Mouse (Mus musculus) lung, postnatal 4 days (tissue): Measurements from ENCODE around the gene Mpped2.
A peak's percentile ranks its signal among the peaks of the same experiment; 100 is the strongest.

Experiments used
- DNase-seq, 2 experiments: peaks; one replicate each; pipeline ENCODE4 v3.0.0; 2021

Mpped2 gene

DNA sequence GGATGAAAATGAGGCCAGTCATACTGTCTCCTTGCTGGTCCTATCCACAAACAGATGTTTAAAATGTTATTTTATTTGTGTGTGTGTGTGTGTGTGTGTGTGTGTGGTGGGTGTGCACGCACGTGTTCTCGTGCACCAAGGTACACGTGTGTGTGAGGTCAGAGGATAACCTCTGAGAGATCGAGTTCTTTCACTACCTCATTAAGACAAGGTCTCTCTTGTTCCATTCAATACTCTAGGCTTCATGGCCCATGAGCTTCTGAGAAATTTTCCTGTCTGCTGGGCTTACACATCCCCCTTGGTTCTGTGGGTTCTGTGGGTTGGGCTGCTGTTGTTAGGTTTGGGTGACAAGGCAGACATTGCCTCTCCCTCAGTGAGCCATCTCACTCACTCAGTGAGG is 12.6 kb downstream of the Mpped2 start:
- DNase-seq, result no peak

DNA sequence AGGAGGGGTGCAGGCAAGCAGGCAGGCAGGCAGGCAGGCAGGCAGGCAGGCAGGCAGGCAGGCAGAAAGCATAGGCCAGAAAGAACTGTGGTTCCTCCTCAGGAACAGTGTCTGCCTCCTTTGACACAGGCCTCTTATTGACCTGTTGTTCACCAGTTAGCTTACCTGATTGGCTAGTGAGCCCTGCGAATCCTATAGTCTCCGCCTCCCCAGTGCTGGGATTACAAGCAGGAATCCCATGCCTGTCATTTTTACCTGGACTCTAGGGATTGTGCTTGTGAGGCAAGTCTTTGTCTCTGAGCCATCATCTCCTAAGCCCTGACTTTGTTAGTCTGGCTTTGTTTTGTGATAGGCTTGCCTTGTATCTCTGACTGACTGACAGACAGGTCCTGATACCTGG is 14.1 kb downstream of the Mpped2 start:
- DNase-seq, result no peak

DNA sequence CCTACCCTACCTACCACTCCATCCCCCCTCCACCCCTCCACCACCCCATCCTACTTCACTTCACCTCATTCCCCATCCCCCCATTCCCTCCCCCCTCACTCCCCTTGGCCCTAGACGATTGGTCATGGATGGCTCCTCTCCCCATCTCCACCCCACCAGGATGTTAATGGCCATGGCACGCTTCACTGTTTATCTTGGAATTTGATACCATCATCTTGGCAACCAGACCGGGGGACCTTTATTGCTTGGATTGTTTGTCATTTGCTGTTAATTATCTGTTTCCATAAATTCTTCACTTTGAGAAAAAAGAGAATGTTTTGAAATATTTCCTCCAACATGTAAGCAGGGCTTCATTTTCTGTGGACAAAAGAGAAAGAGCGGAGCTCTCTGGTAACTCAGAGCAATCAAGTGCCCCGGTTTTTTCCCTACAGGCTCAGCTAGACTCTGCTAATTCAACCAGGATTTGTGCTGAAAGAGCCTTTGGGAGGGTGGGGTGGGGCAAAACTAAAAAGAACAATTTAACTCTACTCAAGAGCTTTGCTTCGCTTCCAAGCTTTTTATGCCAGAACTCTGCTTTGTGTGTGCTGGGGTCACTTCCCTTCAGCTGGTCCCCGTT is 17.9 kb downstream of the Mpped2 start:
- no peak for DNase-seq

GRCm38 (mm10) chr2:106711506-106711905 is 18.4 kb downstream of the Mpped2 start:
- DNase-seq, result no peak

- no peak for DNase-seq
These were observed 20.1 kb downstream of the Mpped2 start for GRCm38 (mm10) chr2:106713151-106713550.

- no peak for DNase-seq
These were observed 22.8 kb downstream of the Mpped2 start for GRCm38 (mm10) chr2:106715674-106716364.

- no peak for DNase-seq
These were observed 23.3 kb downstream of the Mpped2 start for GRCm38 (mm10) chr2:106716365-106716717.

GRCm38 (mm10) chr2:106718888-106719287 is 25.8 kb downstream of the Mpped2 start:
- DNase-seq, result no peak

GRCm38 (mm10) chr2:106719434-106719833 is 26.4 kb downstream of the Mpped2 start:
- DNase-seq, result peak; percentile 19 to 67

- DNase-seq, result no peak
These were observed 27.6 kb downstream of the Mpped2 start for GRCm38 (mm10) chr2:106720644-106721043.

GRCm38 (mm10) chr2:106722020-106722419 is 29.0 kb downstream of the Mpped2 start:
- no peak for DNase-seq

GRCm38 (mm10) chr2:106729951-106730564 is 37.0 kb downstream of the Mpped2 start:
- DNase-seq, result no peak

DNA sequence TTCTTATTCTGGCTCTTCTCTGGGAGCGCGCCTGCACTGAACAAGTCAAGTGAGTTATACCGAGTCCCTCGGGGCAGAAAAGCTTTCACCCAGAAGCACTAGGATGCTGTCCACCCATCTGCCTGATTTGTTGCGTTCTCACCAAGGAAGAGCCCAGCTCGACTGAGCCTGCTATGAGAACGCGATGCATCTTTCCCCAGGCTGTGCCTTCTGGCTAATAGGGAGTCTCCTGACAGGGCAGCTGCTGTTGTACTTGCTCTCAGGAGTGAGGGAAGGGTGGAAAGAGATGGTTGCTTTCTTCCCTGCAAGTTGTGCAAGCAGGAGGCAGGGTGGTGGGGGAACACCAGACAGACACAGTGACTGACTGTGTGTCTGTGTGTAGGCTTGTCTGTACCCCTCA is 37.5 kb downstream of the Mpped2 start:
- DNase-seq, result no peak

DNA sequence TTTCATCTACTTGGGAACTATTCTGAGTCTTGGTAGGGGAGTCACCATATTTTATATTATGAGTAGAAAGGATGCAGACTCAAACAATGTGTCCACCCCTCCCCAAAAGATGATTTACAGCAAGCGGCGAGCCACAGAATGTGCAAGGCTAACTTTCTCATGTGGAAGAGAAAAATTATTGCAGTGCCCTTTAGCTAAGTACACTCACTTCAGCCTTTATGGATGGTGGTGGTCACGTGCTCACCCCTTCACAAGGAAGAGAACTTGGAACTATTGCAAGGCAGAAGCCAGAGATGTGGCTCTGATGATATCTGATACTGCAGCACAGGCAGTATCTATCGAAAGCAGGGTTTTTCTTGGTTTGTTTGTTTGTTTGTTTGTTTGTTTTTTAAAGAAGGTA is 38.4 kb downstream of the Mpped2 start:
- no peak for DNase-seq

GRCm38 (mm10) chr2:106732171-106732570 is 39.1 kb downstream of the Mpped2 start:
- DNase-seq, result no peak

DNA sequence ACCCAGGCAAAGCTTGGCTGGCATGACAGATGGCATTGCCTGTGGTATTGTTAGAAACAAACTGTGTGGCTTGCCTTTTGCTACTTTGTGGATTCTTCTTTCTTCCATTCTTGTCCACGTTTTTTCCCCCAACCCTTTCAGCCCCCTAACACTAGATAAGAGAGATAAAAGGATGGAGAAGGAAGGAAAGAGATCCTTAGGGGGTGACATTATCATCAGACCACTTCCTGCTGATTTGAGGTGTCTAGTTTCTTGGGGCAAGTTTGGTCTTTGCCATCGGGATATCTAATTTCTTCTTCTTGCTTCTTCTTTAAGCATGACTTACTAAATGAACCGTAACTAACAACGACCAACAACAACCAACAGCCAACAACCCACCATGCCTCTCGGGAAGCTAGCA is 40.3 kb downstream of the Mpped2 start:
- no peak for DNase-seq

GRCm38 (mm10) chr2:106734004-106734403 is 40.9 kb downstream of the Mpped2 start:
- peak in 1 of 2 experiments; percentile 12 for DNase-seq

DNA sequence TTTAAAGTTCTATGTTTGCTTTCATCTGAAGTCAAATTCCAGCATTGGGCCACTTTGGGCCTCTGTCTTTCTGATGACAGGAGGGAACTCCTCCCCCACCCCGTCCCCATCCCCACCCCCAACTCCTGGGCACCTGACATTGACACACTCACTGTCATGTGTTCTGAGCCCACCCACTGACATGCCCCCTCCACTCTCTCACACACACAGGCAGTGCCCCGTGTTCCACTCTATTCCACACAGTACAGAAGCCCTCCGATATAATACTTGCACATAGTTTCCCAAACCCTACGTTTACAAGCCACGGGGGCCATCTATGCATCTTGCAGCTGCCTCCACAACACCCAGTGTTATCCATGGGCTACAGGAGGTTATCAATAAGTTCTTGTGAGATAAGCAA is 42.1 kb downstream of the Mpped2 start:
- DNase-seq, result no peak

- DNase-seq, result no peak
These were observed 42.8 kb downstream of the Mpped2 start for GRCm38 (mm10) chr2:106735792-106736359.

- DNase-seq, result no peak
These were observed 45.9 kb downstream of the Mpped2 start for GRCm38 (mm10) chr2:106738951-106739350.

- no peak for DNase-seq
These were observed 51.0 kb downstream of the Mpped2 start for GRCm38 (mm10) chr2:106744086-106744485.

DNA sequence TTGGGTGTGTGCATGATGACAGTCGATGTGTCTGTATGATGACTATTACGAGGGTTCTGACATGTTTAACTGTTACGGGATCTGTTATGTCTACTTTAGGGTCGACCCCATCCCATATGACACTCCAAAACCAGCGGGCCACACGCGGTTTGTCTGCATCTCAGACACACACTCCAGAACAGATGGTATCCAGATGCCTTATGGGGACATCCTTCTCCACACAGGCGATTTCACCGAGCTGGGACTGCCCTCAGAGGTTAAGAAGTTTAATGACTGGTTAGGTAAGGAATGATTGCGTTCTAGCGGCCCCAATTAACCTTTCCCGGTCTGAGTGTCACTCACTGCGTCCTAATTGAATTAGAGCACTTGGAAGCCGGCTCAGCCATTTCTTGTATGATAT is 51.5 kb downstream of the Mpped2 start:
- no peak for DNase-seq

DNA sequence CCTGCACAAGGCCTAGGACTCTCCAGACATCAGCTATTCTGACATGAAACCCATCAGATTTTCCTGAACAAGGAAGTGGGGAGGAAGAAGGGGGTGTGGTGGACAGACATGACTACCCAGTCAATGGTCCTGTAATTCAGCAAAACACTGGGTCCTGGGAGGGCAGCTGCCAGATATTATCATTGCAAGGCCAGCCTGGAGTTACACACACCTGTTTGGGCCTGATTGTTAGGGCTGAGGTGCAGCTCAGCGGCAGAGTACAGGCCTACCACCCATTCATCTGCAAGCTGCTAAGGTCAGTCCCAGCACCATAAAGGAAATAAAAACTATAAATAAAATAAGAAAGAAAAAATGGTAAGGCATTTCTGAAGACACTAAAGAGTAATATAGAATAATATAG is 52.3 kb downstream of the Mpped2 start:
- DNase-seq, result no peak

DNA sequence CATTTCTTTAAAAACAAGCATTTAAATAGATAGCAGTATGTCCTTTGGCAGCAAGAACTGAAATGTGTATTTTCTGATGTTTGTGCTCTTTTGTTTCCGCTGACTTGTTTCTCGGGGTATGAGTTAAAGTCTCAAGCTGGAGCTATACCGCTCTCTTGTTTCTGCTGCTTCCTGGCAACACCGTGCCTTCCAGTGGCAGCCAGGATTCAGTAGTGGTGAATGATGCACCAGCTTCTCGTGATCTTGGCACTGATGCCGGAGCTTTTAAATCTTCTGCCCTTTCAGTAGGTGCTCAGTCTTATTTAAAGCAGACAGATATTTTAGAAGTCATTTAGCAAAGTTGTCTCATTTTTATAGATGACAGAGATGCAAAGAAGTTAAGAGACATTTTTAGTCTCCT is 53.1 kb downstream of the Mpped2 start:
- DNase-seq, result no peak
